Mouse (Mus musculus) G1E (cell line): Measurements from ENCODE around the gene BC035044. TPM values are rescaled to one million over a fixed set of nuclear protein-coding genes. Genes with fewer than 3 reads are reported as not detected.
A peak's percentile ranks its signal among the peaks of the same experiment; 100 is the strongest.
"Not testable (repeated sequence)": the region's sequence is repeated elsewhere in the genome, so short reads cannot be mapped to it uniquely, and the experiment has no call there.

Source experiments
- ATAC-seq: 2 replicates; pipeline ENCODE4 v1.8.0; 2016; ENCODE audit warnings: mild to moderate bottlenecking; ENCODE audit not compliant: insufficient number of reproducible peaks, poor library complexity, low FRiP score, severe bottlenecking; ENCODE audit errors: extremely low read depth
- DNase-seq: peaks from one replicate; pipeline ENCODE4 v3.0.0; 2012; ENCODE audit warnings: low spot score
- H3K27me3 ChIP-seq: 2 replicates; pipeline ENCODE4 v1.6.1; 2012; ENCODE audit warnings: mild to moderate bottlenecking, low read length, inconsistent platforms; ENCODE audit not compliant: insufficient read depth
- H3K36me3 ChIP-seq: replicated peaks from 2 replicates; pipeline ENCODE3; 2012; ENCODE audit warnings: mild to moderate bottlenecking, inconsistent platforms
- H3K4me1 ChIP-seq: 2 replicates; pipeline ENCODE4 v1.6.1; 2012; ENCODE audit warnings: low read depth, low read length, inconsistent platforms, mixed read lengths; ENCODE audit not compliant: insufficient read depth
- H3K4me3 ChIP-seq: 2 replicates; pipeline ENCODE4 v1.5.1; 2012; ENCODE audit warnings: low read depth, mild to moderate bottlenecking, inconsistent platforms, low read length, moderate library complexity, mixed read lengths
- H3K9me3 ChIP-seq: replicated peaks from 2 replicates; pipeline ENCODE4 v1.6.1; 2012; ENCODE audit warnings: inconsistent platforms
- CTCF ChIP-seq: IDR thresholded peaks from 2 replicates; pipeline ENCODE4 v1.5.1; 2012; ENCODE audit warnings: low read depth, low read length, inconsistent platforms, mixed read lengths
- GATA1 ChIP-seq: IDR thresholded peaks from 2 replicates; pipeline ENCODE4 v1.6.1; 2012; ENCODE audit warnings: borderline replicate concordance, low read length, inconsistent platforms, mixed read lengths
- GATA2 ChIP-seq: IDR thresholded peaks from 2 replicates; pipeline ENCODE4 v1.6.1; 2012; ENCODE audit warnings: low read depth, low read length, inconsistent platforms, borderline replicate concordance
- POLR2AphosphoS5 ChIP-seq: IDR thresholded peaks from 2 replicates; pipeline ENCODE4 v1.6.1; 2012; ENCODE audit warnings: low read depth, low read length, inconsistent platforms; ENCODE audit not compliant: insufficient replicate concordance
- TAL1 ChIP-seq: conservative IDR thresholded peaks from 2 replicates; pipeline ENCODE4 v1.6.1; 2012; ENCODE audit warnings: low read depth, low read length, inconsistent platforms, mixed read lengths
- polyA plus RNA-seq: library from polyadenylated mRNA; stranded (reverse); fragments of >175 nt; gene quantifications from 2 replicates; pipeline ENCODE4 v1.2.3, GENCODE M21; 2012
- total RNA-seq, 2 experiments: library from RNA; stranded (forward) in 1 of 2; stranded (reverse) in 1 of 2; fragments of 200-1000 nt in 1 of 2; fragments of >200 nt in 1 of 2; fragmentation: Nextera tagmentation in 1 of 2; gene quantifications; 2 replicates each; pipeline ENCODE4 v1.2.3; 2014 to 2017

BC035044 gene
- total and polyA plus RNA-seq, 3 experiments, result 0.05 TPM; not detected in 2

DNA sequence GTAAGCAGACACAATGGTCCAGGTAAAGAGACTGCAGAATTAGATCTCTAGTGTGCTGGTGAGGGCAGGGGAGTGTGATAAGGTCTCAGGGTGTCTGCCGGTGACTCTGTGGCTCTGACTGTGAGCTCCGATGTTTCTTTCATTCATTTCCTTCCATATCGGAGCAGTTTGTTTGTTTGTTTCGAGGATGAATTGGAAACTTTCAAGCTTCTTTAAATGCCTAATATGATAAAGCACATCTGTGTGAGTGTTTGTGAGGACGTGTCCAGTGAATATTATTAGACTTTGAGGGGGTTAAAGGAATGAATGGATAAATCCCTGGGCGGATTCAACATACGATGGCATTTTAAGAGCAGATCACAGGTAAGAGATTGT is 91.0 kb downstream of the BC035044 start:
- ATAC-seq, result no peak
- TF ChIP-seq GATA1 (no peak), GATA2 (no peak), POLR2AphosphoS5 (no peak), TAL1 (no peak), CTCF (no peak)
- DNase-seq, result no peak
- Histone ChIP-seq H3K4me1 (peaks cover 7% of the 10 kb centered on the region), H3K4me3 (no peak overlapping the region; the same call in 1 of the 2 replicates), H3K36me3 (no peaks in the 10 kb centered on the region), H3K9me3 (peaks cover 19% of the 10 kb centered on the region), H3K27me3 (no peaks in the 10 kb centered on the region)

DNA sequence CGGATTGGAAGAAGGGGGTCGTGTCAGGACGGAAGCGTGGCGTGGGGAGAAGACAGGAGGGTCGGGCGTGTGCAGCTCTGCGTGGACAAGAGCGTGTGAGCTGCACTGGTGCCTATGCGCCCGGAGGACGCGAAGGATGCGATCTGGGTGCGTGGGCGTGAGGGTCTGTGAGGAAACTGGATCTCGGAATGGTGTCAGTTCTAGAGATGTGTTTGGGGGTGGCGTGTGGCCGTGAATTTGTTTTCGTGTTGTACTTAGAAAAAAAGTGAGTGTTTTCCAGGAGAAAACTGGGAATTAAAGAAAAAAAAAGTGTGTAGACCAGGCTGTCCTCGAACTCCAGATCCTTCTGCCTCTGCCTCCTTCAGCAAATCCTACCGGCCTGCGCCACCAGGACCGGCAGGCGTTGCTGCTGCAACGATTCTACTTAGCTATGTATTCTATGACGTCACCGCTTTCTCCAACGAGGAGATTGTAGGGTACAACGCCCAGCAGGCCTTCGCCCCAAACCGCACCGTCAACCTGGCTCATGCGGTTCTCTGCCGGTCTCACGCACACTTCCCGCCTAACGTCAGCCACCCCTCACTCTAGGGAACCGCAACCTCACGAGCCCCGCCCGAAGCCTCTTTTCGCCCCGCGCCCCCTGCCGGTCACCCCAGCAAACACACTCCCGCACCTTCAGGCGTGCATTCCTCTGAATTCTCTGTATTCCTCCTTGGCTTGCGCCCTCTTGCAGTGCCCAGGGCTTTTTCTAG is 91.6 kb downstream of the BC035044 start:
- H3K4me3 ChIP-seq, result peak overlapping the region; percentile 74
- not testable (repeated sequence) for DNase-seq, H3K36me3 ChIP-seq, H3K27me3 ChIP-seq, H3K4me1 ChIP-seq
- peak; percentile 41 for ATAC-seq
- H3K9me3 ChIP-seq, result peaks cover 17% of the 10 kb centered on the region

Other genes with a start within 250 kb of the BC035044 start
- gene Clec2h, start 228.7 kb downstream of the BC035044 start, total RNA-seq (2014; fragmentation: Nextera tagmentation), result not detected in 2 replicates
- 0.06 and 0.11 TPM in 2 replicates for gene Clec2h, start 228.7 kb downstream of the BC035044 start, total RNA-seq (2017)
- gene Clec2h, start 228.7 kb downstream of the BC035044 start, polyA plus RNA-seq, result not detected in 2 replicates
- not detected in 2 replicates for gene Klrb1, start 168.1 kb downstream of the BC035044 start, total RNA-seq (2014; fragmentation: Nextera tagmentation)
- gene Klrb1, start 168.1 kb downstream of the BC035044 start, total RNA-seq (2017), result 0.17 TPM in 1 of 2 replicates, not detected in the other
- not detected in 2 replicates for gene Klrb1, start 168.1 kb downstream of the BC035044 start, polyA plus RNA-seq
- not detected in 2 replicates for gene Klrb1c, start 101.9 kb downstream of the BC035044 start, total RNA-seq (2014; fragmentation: Nextera tagmentation)
- gene Klrb1c, start 101.9 kb downstream of the BC035044 start, total RNA-seq (2017), result 0.17 and 0.22 TPM in 2 replicates
- not detected in 2 replicates for gene Klrb1c, start 101.9 kb downstream of the BC035044 start, polyA plus RNA-seq
- gene Gm44511, start 64.8 kb downstream of the BC035044 start, total RNA-seq (2014; fragmentation: Nextera tagmentation), result not detected in 2 replicates
- gene Gm44511, start 64.8 kb downstream of the BC035044 start, total RNA-seq (2017), result not detected in 2 replicates
- gene Gm44511, start 64.8 kb downstream of the BC035044 start, polyA plus RNA-seq, result not detected in 2 replicates
- not detected in 2 replicates for gene Klrb1b, start 64.8 kb downstream of the BC035044 start, total RNA-seq (2014; fragmentation: Nextera tagmentation)
- 0.05 and 0.12 TPM in 2 replicates for gene Klrb1b, start 64.8 kb downstream of the BC035044 start, total RNA-seq (2017)
- gene Klrb1b, start 64.8 kb downstream of the BC035044 start, polyA plus RNA-seq, result not detected in 2 replicates
- not detected in 2 replicates for gene Clec2i, start 3.5 kb downstream of the BC035044 start, total RNA-seq (2014; fragmentation: Nextera tagmentation)
- 0.05 TPM in 1 of 2 replicates, not detected in the other for gene Clec2i, start 3.5 kb downstream of the BC035044 start, total RNA-seq (2017)
- gene Clec2i, start 3.5 kb downstream of the BC035044 start, polyA plus RNA-seq, result not detected in 2 replicates
- not detected in 2 replicates for gene Clec2g, start 43.3 kb upstream of the BC035044 start, total RNA-seq (2014; fragmentation: Nextera tagmentation)
- 0.16 TPM in 1 of 2 replicates, not detected in the other for gene Clec2g, start 43.3 kb upstream of the BC035044 start, total RNA-seq (2017)
- gene Clec2g, start 43.3 kb upstream of the BC035044 start, polyA plus RNA-seq, result not detected in 2 replicates
- gene Klrb1f, start 154.8 kb upstream of the BC035044 start, total RNA-seq (2014; fragmentation: Nextera tagmentation), result not detected in 2 replicates
- not detected in 2 replicates for gene Klrb1f, start 154.8 kb upstream of the BC035044 start, total RNA-seq (2017)
- not detected in 2 replicates for gene Klrb1f, start 154.8 kb upstream of the BC035044 start, polyA plus RNA-seq
- not detected in 2 replicates for gene Clec2e, start 209.8 kb upstream of the BC035044 start, total RNA-seq (2014; fragmentation: Nextera tagmentation)
- gene Clec2e, start 209.8 kb upstream of the BC035044 start, total RNA-seq (2017), result not detected in 2 replicates
- not detected in 2 replicates for gene Clec2e, start 209.8 kb upstream of the BC035044 start, polyA plus RNA-seq